Mouse (Mus musculus) bone marrow, adult 2 months (tissue): ENCODE measurements around the gene P4ha2. TPM values are rescaled to one million over a fixed set of nuclear protein-coding genes. Genes with fewer than 3 reads are reported as not detected.

Experiments
- H3K27ac ChIP-seq: fragments of 200-500 bp; 2 replicates; pipeline ENCODE4 v1.5.1; 2012; ENCODE audit warnings: low read depth, mild to moderate bottlenecking, control low read depth, inconsistent platforms, low read length; ENCODE audit not compliant: control insufficient read depth, poor library complexity, insufficient read depth
- H3K4me1 ChIP-seq: fragments of 200-500 bp; 2 replicates; pipeline ENCODE4 v1.6.1; 2011; ENCODE audit warnings: low read length; ENCODE audit not compliant: control insufficient read depth, insufficient read depth
- H3K4me3 ChIP-seq: fragments of 200-500 bp; replicated peaks from 2 replicates; pipeline ENCODE3; 2011; ENCODE audit warnings: mild to moderate bottlenecking, low read depth, low read length, control low read depth; ENCODE audit not compliant: control insufficient read depth
- CTCF ChIP-seq: fragments of 200-500 bp; IDR thresholded peaks from 2 replicates; pipeline ENCODE4 v1.5.1; 2011; ENCODE audit warnings: low read length, control low read depth; ENCODE audit not compliant: control insufficient read depth, insufficient read depth
- POLR2A ChIP-seq: fragments of 200-500 bp; IDR thresholded peaks from 2 replicates; pipeline ENCODE4 v1.6.1; 2011; ENCODE audit warnings: low read depth, mild to moderate bottlenecking, control low read depth, low read length, borderline replicate concordance; ENCODE audit not compliant: control insufficient read depth
- WGBS: fragments of 180-500 bp; shearing (Covaris S2); methylation state at CpG from one replicate; pipeline ENCODE4 v1.1.7; 2018; 5-methylcytosine and 5-hydroxymethylcytosine counted together
- polyA plus RNA-seq: library from polyadenylated mRNA; stranded (reverse); fragments of >200 nt; gene quantifications from 2 replicates; pipeline ENCODE4 v1.2.4, GENCODE M21; 2011; ENCODE audit warnings: low replicate concordance; ENCODE audit not compliant: missing spikeins, insufficient read depth, insufficient read length

Gene P4ha2
- polyA plus RNA-seq, 1 experiment, result 5.1 TPM

- Histone ChIP-seq H3K27ac (no peak overlapping the region), H3K4me1 (no peaks in the 10 kb centered on the region; the same call in 1 of the 2 replicates), H3K4me3 (no peak overlapping the region)
- no peak for TF ChIP-seq POLR2A
- no peak for TF ChIP-seq CTCF
- 38% methylated on average over 1 of the region's 1 CpGs for WGBS
Observed at GRCm38 (mm10) chr11:54162968-54163367, 63.1 kb downstream of the P4ha2 start.

GRCm38 (mm10) chr11:54169432-54170295 lies 69.8 kb downstream of the P4ha2 start:
- TF ChIP-seq POLR2A (no peak), CTCF (no peak)
- Histone ChIP-seq H3K4me3 (no peak overlapping the region), H3K4me1 (no peaks in the 10 kb centered on the region; the same call in 1 of the 2 replicates), H3K27ac (no peak overlapping the region)
- 52% methylated on average over 3 of the region's 3 CpGs for WGBS

GRCm38 (mm10) chr11:54171175-54171574 lies 71.3 kb downstream of the P4ha2 start:
- no peak overlapping the region for H3K4me3 ChIP-seq
- no peak overlapping the region for H3K27ac ChIP-seq
- 1% methylated on average over 2 of the region's 2 CpGs for WGBS
- no peak for TF ChIP-seq POLR2A
- no peak for TF ChIP-seq CTCF
- no peaks in the 10 kb centered on the region; the same call in 1 of the 2 replicates for H3K4me1 ChIP-seq

GRCm38 (mm10) chr11:54174226-54174625 lies 74.3 kb downstream of the P4ha2 start:
- H3K4me1 ChIP-seq, result no peaks in the 10 kb centered on the region; the same call in none of the 2 replicates
- TF ChIP-seq CTCF, result no peak
- TF ChIP-seq POLR2A, result no peak
- 58% methylated on average over 4 of the region's 4 CpGs for WGBS
- H3K27ac ChIP-seq, result no peak overlapping the region
- no peak overlapping the region for H3K4me3 ChIP-seq

GRCm38 (mm10) chr11:54174877-54175276 lies 75.0 kb downstream of the P4ha2 start:
- H3K4me1 ChIP-seq, result no peaks in the 10 kb centered on the region; the same call in none of the 2 replicates
- no peak overlapping the region for H3K4me3 ChIP-seq
- H3K27ac ChIP-seq, result no peak overlapping the region
- TF ChIP-seq POLR2A (no peak), CTCF (no peak)
- WGBS, result 71% methylated on average over 2 of the region's 2 CpGs

Other genes with a start within 250 kb of the P4ha2 start
- gene Gm12216, start 240.8 kb upstream of the P4ha2 start, polyA plus RNA-seq, result 1.4 and 7.8 TPM in 2 replicates
- gene Slc22a5, start 208.4 kb upstream of the P4ha2 start, polyA plus RNA-seq, result 4.0 and 6.5 TPM in 2 replicates
- 3.1 and 6.3 TPM in 2 replicates for gene Slc22a21, start 119.8 kb upstream of the P4ha2 start, polyA plus RNA-seq
- gene Slc22a4, start 72.0 kb upstream of the P4ha2 start, polyA plus RNA-seq, result 20.7 and 34.8 TPM in 2 replicates
- gene Pdlim4, start 31.1 kb upstream of the P4ha2 start, polyA plus RNA-seq, result 3.7 and 3.8 TPM in 2 replicates
- not detected in 2 replicates for gene Csf2, start 149.6 kb downstream of the P4ha2 start, polyA plus RNA-seq
- gene Il3, start 167.2 kb downstream of the P4ha2 start, polyA plus RNA-seq, result not detected in 2 replicates
- 1.3 and 4.1 TPM in 2 replicates for gene Acsl6, start 203.7 kb downstream of the P4ha2 start, polyA plus RNA-seq